Mouse (Mus musculus): ENCODE measurements around the gene Pex14. TPM values are rescaled to one million over a fixed set of nuclear protein-coding genes. Genes with fewer than 3 reads are reported as not detected.
A peak's percentile ranks its signal among the peaks of the same experiment; 100 is the strongest.

Gene Pex14
- total RNA-seq, 2 experiments from 2014 or later: 67.9 to 74.0 TPM

DNA sequence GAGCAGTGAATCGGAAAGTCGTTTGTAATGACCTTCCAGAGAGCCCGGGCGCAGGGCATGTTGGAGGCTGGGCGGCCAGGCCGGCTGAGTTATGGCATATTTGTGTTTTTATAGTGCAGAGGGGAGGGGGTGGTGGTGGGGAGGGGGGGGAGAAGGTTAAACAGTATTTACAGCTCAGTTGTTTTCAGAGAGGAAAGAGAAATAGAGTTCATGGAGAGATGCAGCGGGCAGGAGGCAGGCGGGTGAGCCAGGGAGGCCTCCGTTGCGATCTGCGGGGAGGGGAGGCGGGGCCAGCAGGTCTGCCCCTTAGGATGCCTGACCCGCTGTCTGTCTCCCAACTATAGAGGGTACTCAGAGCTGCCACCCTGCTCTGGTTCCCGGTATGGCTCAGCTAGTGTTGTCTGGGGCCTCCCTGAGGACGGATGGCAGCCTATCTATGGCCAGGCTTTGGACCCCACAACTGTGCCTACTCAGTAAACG is 177.4 kb downstream of the Pex14 start:
- peak; percentile 42 for DNase-seq

DNA sequence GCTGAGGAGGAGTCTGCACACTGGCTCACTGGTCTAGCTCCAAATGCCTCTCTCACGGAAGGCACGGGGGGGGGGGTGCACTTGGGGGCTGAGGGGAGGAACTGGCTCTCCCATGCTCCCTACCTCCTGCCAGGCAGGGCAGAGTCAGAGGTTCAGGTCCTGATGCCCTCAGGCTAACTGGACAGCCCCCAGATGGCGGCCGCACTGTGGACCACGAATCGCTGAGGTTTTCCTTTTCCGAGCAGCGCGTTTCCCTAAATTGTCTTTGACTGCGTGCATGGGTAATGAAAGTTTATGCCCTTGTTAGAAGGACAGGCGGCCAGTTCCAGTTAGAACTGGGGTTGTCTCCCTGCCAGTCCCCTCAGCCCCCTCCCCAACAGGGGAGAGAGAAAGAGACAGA is 179.1 kb downstream of the Pex14 start:
- DNase-seq: no peak

DNA sequence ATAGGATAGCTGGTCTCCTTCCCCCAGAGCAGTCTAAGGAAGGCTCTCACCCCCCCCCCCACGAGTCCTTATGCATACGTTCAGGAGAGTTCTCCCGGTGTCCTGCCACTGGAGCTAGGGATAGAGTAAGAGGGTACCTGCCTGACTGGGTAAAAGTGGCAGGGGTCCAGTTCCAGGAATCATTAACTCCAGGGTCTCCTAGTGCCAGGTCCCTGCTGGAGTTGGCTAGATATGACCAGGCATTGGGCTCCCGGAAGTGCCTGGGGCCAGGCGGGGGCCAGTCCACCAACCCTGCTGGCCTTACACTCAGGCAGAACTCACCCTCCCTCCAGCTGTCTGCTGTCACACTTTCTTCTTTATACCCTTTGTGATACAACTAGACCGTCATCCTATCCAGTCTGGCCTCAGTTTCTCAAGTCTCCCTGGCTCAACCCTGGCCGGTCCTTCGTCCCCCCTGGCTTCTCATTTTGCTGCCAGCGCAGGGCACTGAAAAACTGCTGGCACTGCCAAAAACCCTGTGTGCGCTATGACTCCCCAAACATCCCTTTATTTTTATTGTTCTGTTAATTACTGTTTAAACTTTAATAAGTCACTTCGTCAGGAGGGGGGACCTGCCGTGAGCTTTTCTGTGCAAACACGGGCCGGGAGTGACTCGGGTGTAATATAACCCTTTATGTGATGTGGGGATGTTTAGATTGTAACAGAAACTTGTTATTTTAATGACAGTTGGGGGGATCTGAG is 180.8 kb downstream of the Pex14 start:
- DNase-seq: no peak

DNA sequence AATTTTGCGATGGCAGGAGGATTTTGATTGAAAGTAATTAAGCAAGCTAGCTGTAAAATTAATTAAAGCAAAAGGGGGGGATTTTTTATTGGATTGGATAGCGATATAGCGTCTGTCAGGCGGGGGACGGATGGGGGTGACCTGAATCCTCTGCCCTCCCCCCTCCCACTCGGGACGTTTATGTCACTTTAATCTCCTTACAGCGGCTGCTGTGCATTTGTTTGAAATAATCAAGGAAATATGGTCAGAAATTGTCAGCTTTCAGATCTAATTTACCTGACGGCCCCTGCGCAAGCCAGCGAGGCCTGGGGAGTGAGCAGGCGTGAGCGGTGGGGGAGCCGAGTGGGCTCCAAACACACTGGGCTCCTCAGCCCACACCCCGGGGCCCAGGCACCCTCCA is 183.8 kb downstream of the Pex14 start:
- DNase-seq: no peak

DNA sequence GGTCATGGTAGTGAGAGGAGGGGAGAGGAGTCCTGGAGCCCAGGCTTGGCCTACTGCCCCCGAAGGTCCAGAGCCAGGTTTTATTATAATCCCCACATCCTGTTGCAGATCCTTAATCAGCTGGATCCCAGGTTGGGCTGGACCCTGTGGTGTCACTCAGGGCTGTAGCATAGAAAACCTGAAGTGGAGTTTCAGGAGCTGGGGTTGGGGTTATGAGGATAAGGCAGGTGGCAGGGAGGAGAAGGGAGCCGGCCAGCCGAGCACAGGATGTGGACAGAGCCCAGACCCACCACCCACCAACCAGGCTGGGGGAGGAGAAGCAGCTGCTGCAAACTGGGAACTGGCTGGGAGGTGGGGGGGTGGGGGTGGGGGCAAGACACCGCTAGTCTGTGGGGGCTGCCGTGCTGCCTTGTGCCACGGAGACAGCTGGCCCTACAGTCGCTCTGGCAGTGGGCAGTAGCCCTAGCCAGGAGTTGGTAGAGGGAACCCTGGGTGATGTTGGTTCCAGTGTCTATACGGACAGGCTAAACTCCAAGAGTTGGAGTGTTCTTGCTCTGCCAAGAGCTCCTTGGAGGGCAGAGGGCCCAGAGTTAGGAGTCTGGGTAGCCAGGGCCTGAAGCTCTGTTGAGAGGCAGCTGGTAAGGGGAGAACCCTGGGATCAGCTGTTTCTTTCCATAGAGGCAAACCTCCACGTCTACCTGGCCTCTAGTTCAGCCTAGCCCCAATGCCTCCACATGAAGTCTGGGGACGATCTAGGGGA is 184.6 kb downstream of the Pex14 start:
- peak; percentile 71 for DNase-seq

DNA sequence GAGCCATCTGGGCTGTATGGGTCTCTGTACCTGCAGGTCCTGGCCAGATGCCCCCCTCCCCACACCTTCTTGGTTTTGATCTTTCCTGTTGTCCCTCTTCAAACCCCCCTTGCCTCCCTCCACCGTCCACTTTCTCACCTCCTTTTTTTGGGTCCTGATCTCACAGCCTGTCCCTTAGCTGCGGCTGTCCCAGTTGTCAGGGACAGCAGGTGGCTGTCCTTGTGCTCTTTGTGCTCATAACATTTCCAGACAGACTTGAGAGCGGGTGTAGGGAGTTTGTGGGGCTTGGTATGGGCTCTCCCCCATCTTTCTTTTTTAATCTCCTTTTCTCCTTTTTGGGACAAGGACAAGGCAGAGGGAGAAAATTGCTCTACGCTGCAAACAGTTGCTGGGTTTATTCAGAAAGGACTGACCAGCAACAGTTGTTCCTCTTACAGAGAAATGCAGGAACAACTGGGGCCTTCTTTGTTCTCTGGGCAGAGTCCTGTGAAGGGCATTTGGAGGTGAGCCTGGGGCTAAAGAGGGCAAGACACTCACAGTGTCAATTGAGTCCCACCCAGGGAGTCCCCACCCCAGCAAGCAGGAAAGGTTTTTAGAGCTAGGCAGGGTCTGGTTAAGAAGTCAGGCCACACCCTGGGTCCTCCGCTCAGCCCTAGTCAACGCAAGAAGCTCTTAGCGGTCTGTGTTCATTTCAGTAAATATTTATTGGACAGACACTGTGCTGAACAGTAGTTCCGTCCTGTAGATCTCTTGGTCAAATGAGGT is 186.7 kb downstream of the Pex14 start:
- no peak for DNase-seq

DNA sequence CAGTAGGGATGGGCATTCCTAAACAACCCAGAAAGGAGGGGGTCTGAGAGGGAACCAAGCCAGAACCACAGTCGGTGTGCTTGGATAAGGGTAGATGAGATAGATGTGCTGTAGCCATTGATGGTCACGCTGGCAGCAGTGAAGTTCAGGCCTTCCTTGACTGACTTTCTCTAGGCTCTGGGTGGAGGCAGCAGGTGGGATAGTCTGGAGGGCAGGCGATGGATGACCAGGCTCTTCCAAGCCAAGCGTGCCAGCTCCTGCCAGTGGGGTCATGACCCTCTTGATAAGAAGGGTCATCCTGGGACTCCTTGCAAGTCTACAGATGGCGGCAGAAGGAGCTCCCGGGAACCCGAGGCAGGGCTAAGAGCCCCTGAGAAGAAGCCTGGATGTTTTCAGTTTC is 187.5 kb downstream of the Pex14 start:
- DNase-seq: no peak

Other genes with a start within 250 kb of the Pex14 start
- 10 to 100 TPM; 21.0 to 23.9 TPM for gene Dffa, start 4.3 kb upstream of the Pex14 start, total RNA-seq (2021)
- 1 to 10 TPM; 1.5 TPM for gene Cort, start 26.9 kb upstream of the Pex14 start, total RNA-seq (2021)
- 10 to 100 TPM in 1 of 2 experiments, 1 to 10 TPM in 1; 7.8 to 11.0 TPM for gene Cenps, start 37.8 kb upstream of the Pex14 start, total RNA-seq (2021)
- 100 to 1,000 TPM; 175 to 176 TPM for gene Pgd, start 66.9 kb upstream of the Pex14 start, total RNA-seq (2021)
- 100 to 1,000 TPM; 105 to 154 TPM for gene Kif1b, start 207.8 kb upstream of the Pex14 start, total RNA-seq (2021)

Measured in adrenal gland, postnatal 10 days (tissue).